Mouse (Mus musculus): ENCODE data around the gene Cst3. TPM values are rescaled to one million over a fixed set of nuclear protein-coding genes. Genes with fewer than 3 reads are reported as not detected.

Cst3 gene
- 100 to 1,000 TPM; 792 to 798 TPM for total RNA-seq (2021)

- intact Hi-C loops (cut with DNase I) = no loop called here
- DNase-seq = peak; percentile 92
Observed at GRCm38 (mm10) chr2:148875335-148875811, at the start of gene Cst3. Gene Cst3 (minus strand): TSS chr2:148875692.

GRCm38 (mm10) chr2:148902286-148902685, 26.8 kb upstream of the Cst3 start:
- peak; percentile 46 for DNase-seq
- intact Hi-C loops (cut with DNase I) = loop anchor here (2.0 to 5.0 kb wide), 2 partner anchors 51 to 150 kb away; partner anchors contain the start of gene Cstl1

- no peak for DNase-seq
Observed at GRCm38 (mm10) chr2:148900305-148900704, 24.8 kb upstream of the Cst3 start.

GRCm38 (mm10) chr2:148896219-148896618, 20.7 kb upstream of the Cst3 start:
- no peak for DNase-seq

More at GRCm38 (mm10) chr2:148900305-148900704, 24.8 kb upstream of the Cst3 start:
- intact Hi-C loops (cut with DNase I) = loop anchor here (5.0 kb wide), 1 partner anchor 148 kb away; the partner anchor contains the start of gene Cstl1

GRCm38 (mm10) chr2:148893107-148893506, 17.6 kb upstream of the Cst3 start:
- intact Hi-C loops (cut with DNase I) = no loop called here
- DNase-seq = no peak

More at GRCm38 (mm10) chr2:148896219-148896618, 20.7 kb upstream of the Cst3 start:
- intact Hi-C loops (cut with DNase I) = no loop called here

- intact Hi-C loops (cut with DNase I) = no loop called here
- peak; percentile 44 for DNase-seq
Observed at GRCm38 (mm10) chr2:148890021-148890851, 14.7 kb upstream of the Cst3 start.

GRCm38 (mm10) chr2:148889331-148890010, 14.0 kb upstream of the Cst3 start:
- DNase-seq = no peak
- intact Hi-C loops (cut with DNase I) = no loop called here

GRCm38 (mm10) chr2:148888872-148889271, 13.4 kb upstream of the Cst3 start:
- intact Hi-C loops (cut with DNase I) = no loop called here

GRCm38 (mm10) chr2:148884738-148885137, 9.2 kb upstream of the Cst3 start:
- no peak for DNase-seq
- intact Hi-C loops (cut with DNase I) = no loop called here

More at GRCm38 (mm10) chr2:148888872-148889271, 13.4 kb upstream of the Cst3 start:
- no peak for DNase-seq

GRCm38 (mm10) chr2:148879199-148879598, 3.7 kb upstream of the Cst3 start:
- intact Hi-C loops (cut with DNase I) = no loop called here
- no peak for DNase-seq

- intact Hi-C loops (cut with DNase I) = no loop called here
- no peak for DNase-seq
Observed at GRCm38 (mm10) chr2:148878641-148879130, 3.2 kb upstream of the Cst3 start.

GRCm38 (mm10) chr2:148877016-148877770, 1.7 kb upstream of the Cst3 start:
- no peak for DNase-seq
- intact Hi-C loops (cut with DNase I) = no loop called here

GRCm38 (mm10) chr2:148874617-148875334, 716 bp downstream of the Cst3 start:
- DNase-seq = no peak
- intact Hi-C loops (cut with DNase I) = no loop called here

- intact Hi-C loops (cut with DNase I) = no loop called here
- DNase-seq = no peak
Observed at GRCm38 (mm10) chr2:148874224-148874616, 1.3 kb downstream of the Cst3 start.

GRCm38 (mm10) chr2:148872860-148873259, 2.6 kb downstream of the Cst3 start:
- intact Hi-C loops (cut with DNase I) = no loop called here

GRCm38 (mm10) chr2:148870526-148870925, 5.0 kb downstream of the Cst3 start:
- intact Hi-C loops (cut with DNase I) = no loop called here
- DNase-seq = no peak

More at GRCm38 (mm10) chr2:148872860-148873259, 2.6 kb downstream of the Cst3 start:
- DNase-seq = no peak

GRCm38 (mm10) chr2:148868959-148869358, 6.5 kb downstream of the Cst3 start:
- DNase-seq = no peak
- intact Hi-C loops (cut with DNase I) = no loop called here

GRCm38 (mm10) chr2:148864966-148865365, 10.5 kb downstream of the Cst3 start, which contains the start of gene 9230104L09Rik:
Gene 9230104L09Rik (minus strand): TSS chr2:148865038.
- intact Hi-C loops (cut with DNase I) = no loop called here
- no peak for DNase-seq

- intact Hi-C loops (cut with DNase I) = no loop called here
- no peak for DNase-seq
Observed at GRCm38 (mm10) chr2:148861693-148862092, 13.8 kb downstream of the Cst3 start.

GRCm38 (mm10) chr2:148860993-148861392, 14.5 kb downstream of the Cst3 start:
- intact Hi-C loops (cut with DNase I) = no loop called here
- no peak for DNase-seq
